Mouse (Mus musculus): ENCODE measurements around the gene Chchd1.
A peak's percentile ranks its signal among the peaks of the same experiment; 100 is the strongest.
"Not testable (repeated sequence)": the region's sequence is repeated elsewhere in the genome, so short reads cannot be mapped to it uniquely, and the experiment has no call there.

The Chchd1 gene

GRCm38 (mm10) chr14:20689009-20689408 lies 13.8 kb upstream of the Chchd1 start:
- DNase-seq: no peak

- no peak for DNase-seq
These were observed 11.0 kb upstream of the Chchd1 start for GRCm38 (mm10) chr14:20691772-20692171.

- DNase-seq: no peak
These were observed 9.2 kb upstream of the Chchd1 start for GRCm38 (mm10) chr14:20693589-20694101.

- DNase-seq: no peak
These were observed 8.5 kb upstream of the Chchd1 start for GRCm38 (mm10) chr14:20694185-20694883.

- peak; percentile 94 to 96 for DNase-seq
These were observed 7.7 kb upstream of the Chchd1 start, which contains the start of gene Fut11 for GRCm38 (mm10) chr14:20694884-20695760. Gene Fut11, plus strand, starts transcription at chr14:20694968.

GRCm38 (mm10) chr14:20695761-20696520 lies 6.9 kb upstream of the Chchd1 start:
- peak; percentile 23 to 24 for DNase-seq

GRCm38 (mm10) chr14:20696986-20697385 lies 5.8 kb upstream of the Chchd1 start:
- peak; percentile 70 to 76 for DNase-seq

- DNase-seq: no peak
These were observed 4.3 kb upstream of the Chchd1 start for GRCm38 (mm10) chr14:20698515-20698914.

- DNase-seq: no peak
These were observed 2.4 kb upstream of the Chchd1 start for GRCm38 (mm10) chr14:20700362-20700761.

GRCm38 (mm10) chr14:20701554-20701953 lies 1.3 kb upstream of the Chchd1 start:
- no peak for DNase-seq

- DNase-seq: no peak
These were observed 588 bp upstream of the Chchd1 start for GRCm38 (mm10) chr14:20702096-20702740.

- not testable (repeated sequence) for DNase-seq
These were observed 655 bp downstream of the Chchd1 start for GRCm38 (mm10) chr14:20703461-20703860.

- DNase-seq: peak; percentile 91 to 95
These were observed 4.7 kb downstream of the Chchd1 start, which contains the start of gene Zswim8 for GRCm38 (mm10) chr14:20707201-20708190. Gene Zswim8, plus strand, starts transcription at chr14:20707552.

- no peak for DNase-seq
These were observed 5.4 kb downstream of the Chchd1 start for GRCm38 (mm10) chr14:20708239-20708638.

GRCm38 (mm10) chr14:20713832-20714231 lies 11.0 kb downstream of the Chchd1 start:
- no peak for DNase-seq

GRCm38 (mm10) chr14:20718443-20718842 lies 15.6 kb downstream of the Chchd1 start:
- no peak for DNase-seq

- no peak for DNase-seq
These were observed 17.0 kb downstream of the Chchd1 start for GRCm38 (mm10) chr14:20719767-20720166.

GRCm38 (mm10) chr14:20721371-20721770 lies 18.6 kb downstream of the Chchd1 start:
- DNase-seq: no peak

- no peak for DNase-seq
These were observed 20.2 kb downstream of the Chchd1 start for GRCm38 (mm10) chr14:20723006-20723405.

- DNase-seq: peak; percentile 82 to 85
These were observed 21.2 kb downstream of the Chchd1 start for GRCm38 (mm10) chr14:20724043-20724442.
